Mouse (Mus musculus): ENCODE data around the gene Rab25.

DNA sequence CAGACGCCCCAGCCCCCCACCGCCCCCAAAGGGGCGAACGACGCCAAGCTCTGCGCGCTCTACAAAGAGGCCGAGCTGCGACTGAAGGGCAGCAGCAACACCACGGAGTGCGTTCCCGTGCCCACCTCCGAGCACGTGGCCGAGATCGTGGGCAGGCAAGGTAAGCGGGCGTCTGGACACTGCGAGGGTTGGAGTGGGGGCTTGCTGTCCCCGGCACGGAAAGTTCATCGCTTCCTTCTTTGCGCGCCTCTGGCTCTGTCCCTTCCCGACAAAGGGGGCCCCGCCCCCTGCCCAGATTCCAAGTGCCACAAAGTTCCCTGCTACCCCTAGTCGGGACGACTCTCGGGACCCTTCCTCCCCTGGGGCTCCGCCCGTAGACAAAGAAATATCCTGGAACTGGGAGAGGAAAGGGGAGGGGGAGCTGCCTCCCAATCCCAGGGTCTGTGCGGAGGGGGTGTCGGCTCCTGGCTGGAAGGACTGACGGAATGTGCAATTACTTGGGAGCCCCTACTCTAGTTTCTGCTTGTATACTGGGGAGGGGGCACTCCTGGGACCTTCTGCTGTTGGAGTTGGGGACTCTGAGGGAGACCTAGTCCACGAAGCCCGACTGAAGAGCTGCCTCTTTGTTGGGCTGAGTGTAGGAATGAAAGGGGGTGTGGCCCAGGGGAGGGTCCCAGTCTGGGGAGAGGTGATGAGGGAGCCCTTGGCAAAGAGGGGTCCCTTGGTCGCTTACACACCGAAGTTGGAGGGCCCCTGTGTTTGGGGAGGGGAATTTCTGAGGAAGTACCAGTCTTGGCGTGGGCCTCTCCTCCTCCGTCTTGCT lies 15.2 kb downstream of the Rab25 start:
- TF ChIP-seq CTCF (IDR thresholded peaks at IDR 0.05; ENCODE audit: low read depth, low read length) (no peak), TAL1 (conservative IDR thresholded peaks at IDR 0.05; ENCODE audit: low read depth, low read length) (no peak), GATA1 (IDR thresholded peaks at IDR 0.05; ENCODE audit: borderline replicate concordance, low read length) (no peak), GATA2 (IDR thresholded peaks at IDR 0.05; ENCODE audit: borderline replicate concordance, low read depth, low read length) (no peak), POLR2AphosphoS5 (IDR thresholded peaks at IDR 0.05; ENCODE audit: insufficient replicate concordance, low read depth, low read length) (no peak)
